Mouse (Mus musculus): ENCODE data around the gene Otogl. TPM values are rescaled to one million over a fixed set of nuclear protein-coding genes. Genes with fewer than 3 reads are reported as not detected.
A peak's percentile ranks its signal among the peaks of the same experiment; 100 is the strongest.
"Not testable (repeated sequence)": the region's sequence is repeated elsewhere in the genome, so short reads cannot be mapped to it uniquely, and the experiment has no call there.

Gene Otogl
- total RNA-seq, 2 experiments from 2014 or later = not detected

GRCm38 (mm10) chr10:107805203-107805602 lies 106.7 kb downstream of the Otogl start:
- DNase-seq = no peak

DNA sequence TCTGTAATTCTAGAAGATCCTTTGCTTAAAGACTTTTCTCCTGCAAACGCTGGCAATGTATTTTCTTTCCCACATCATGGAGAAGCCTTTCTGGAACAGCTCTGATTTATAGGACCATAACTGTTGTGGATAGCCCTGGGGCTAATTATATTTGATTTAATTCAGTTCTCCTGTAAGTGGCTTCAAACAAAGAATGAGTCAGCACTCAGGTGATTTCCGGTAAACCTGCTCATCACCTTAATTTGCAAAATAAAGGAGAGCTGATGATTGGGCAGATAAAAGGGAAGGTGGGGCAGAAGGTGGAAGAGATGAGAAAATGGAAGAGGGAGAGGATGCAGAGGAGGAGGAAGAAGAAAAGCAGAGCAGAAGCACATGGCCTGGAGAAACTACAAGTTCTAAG lies 107.6 kb downstream of the Otogl start:
- DNase-seq = not testable (repeated sequence)

DNA sequence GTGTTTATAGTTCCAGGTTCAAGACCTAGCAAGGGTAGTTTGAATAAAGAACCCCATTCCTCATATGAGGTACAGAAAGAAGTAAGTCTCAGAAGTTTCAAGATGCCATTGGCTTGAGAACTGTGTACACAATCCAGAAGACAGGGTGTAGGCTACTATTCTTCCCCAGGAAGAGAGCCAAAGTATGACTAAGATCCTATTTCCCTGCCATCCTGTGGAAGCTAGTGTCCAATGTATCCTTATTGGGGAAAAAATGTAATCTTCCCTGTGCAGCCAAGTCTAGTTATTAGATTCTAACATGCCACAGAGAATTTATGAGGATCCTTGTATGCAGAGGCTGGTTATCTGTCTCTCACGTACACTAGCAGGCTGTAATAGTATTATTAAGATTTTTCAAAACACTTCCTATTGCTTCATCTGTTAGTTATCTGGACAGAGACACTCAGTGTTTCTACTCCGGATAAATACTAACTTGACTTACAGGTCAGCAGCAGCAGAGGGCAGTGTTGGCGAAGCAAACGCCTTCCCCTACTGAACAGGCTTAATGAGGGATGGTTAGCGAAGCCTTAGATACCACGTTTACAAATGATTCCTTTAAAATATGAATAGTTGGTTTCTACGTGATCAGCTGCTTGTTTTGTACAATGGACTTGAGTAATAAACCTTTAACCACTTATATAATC lies 112.1 kb downstream of the Otogl start:
- peak; percentile 8 for DNase-seq

GRCm38 (mm10) chr10:107794812-107795756 lies 116.8 kb downstream of the Otogl start:
- DNase-seq = no peak

DNA sequence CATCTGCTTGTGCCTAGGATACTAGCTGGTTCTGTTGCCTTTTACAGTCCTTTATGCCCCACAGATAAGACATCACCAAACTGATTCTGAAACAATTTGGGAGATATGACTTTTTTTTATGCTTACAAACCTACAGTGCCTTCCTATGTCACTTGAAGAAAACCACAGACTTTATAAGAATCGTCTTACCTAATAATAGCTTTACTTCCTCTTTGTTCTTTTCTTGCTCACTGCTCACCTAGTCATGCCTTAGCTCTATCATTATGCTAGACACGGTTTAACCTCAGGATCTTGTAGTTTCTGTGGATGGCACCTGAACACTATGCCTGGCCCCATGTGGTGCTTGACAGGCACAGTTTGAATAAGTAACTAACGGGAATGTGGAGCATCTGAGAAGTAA lies 119.4 kb downstream of the Otogl start:
- no peak for DNase-seq

GRCm38 (mm10) chr10:107779548-107779947 lies 132.4 kb downstream of the Otogl start:
- DNase-seq = no peak

DNA sequence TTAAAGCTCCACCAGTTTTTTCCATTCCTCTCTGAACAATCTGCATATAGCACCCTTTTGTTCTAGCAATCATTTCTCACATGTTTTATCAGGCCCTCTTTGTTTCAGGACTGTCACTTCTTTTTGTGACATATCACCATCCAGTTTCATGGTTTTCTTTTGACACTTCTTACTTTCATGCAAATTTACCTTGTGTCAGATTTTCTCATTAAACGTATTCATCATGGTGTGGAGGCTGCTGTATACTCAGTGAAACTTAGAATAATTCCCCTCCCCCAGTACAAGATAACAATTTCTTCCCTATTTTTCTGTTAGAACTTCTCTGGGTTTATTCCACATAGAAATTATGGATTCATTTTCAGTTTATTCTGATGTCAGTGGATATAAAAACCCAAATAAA lies 152.3 kb downstream of the Otogl start:
- DNase-seq = no peak

DNA sequence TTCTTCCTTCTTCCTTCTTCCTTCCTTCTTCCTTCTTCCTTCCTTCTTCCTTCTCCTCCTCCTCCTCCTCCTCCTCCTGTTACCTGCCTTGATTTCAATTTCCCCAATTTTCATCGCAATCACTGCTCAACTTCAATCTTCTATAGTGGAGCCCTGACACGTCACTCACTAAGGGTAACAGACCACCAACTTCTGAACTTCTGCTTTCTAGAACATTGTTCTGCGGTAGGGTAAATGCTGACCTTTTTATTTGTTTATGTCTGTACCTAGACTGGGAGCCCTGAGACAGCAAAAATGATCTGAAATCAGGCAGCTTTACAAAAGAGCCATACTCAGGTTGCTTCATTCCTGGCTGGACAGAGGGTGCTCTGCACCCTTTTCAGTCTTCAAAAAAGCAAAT lies 158.5 kb downstream of the Otogl start:
- no peak for DNase-seq

DNA sequence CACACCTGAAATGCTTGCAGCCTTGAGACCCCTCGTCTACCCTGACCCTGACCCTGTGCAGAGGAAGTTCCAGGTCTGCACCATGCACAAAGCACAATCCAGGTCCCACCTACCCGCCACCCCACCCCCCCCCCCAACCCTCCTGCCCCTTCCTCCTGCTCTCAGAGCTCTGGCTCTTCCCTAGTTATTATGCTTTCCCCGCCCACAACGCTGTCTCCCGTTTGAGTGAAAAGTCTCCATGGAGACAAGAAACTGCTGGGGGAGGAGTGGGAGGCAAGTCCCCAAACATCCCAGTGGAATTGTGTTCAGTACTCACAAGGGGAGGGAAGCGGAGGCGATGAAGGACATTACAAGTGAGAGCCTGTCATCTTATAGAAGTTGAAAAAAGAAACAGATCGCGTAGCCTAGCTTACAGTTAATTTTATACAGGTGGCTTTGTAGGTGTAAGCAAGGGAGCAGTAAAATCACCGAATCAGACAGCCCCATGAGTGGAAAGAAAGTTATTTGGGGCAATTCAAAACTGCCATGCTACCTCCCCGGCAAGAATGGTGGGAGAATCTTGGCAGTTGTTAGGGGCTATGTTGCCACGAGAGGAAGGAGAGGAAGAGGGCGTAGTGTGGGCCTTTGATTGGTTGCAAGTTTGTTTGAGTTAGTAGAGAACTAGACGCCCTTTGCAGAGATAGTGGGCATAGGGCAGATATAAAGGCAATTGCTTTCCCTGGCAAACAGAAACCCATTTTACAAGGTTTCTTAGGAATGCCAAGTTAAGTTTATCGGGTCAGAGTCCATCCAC lies 159.4 kb downstream of the Otogl start:
- DNase-seq = no peak

- no peak for DNase-seq
Measured at GRCm38 (mm10) chr10:107751944-107752343, 160.0 kb downstream of the Otogl start.

DNA sequence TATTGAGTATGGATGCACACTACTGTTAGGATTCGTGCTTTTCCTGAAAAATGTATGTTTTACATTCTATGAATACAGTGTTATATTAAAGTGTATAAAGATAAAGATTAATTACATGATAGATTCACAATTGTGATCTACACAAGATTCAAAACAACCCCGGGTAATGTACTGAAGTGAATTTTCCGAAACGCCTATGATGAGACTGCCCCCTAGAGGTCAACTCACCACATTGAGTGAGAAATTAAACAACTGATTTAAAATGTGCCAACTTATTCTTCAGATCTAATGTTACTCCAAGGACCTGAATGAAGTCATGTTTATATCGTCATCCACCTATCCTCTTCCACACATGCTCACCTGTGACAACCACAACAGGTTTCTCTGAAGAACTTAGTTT lies 164.4 kb downstream of the Otogl start:
- DNase-seq = no peak

GRCm38 (mm10) chr10:107746717-107747116 lies 165.2 kb downstream of the Otogl start:
- DNase-seq = no peak

DNA sequence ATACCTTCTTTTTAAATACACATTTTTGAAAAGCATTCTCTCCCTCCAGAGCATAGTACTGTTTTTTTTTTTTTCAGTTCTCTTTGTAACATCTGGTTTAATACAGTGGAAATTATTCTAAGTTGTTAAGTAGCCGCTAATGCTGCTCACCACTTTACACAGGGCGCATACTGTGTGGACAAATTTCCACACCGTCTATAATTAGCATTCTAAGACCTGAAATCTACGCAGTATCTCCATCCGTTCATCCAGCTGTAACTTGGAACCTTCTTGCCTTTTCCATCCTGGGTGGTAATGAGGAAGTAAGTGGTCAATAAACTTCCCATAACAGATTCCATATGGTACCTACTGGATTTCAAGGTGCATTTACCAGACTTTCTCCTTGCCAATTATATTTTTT lies 172.1 kb downstream of the Otogl start:
- DNase-seq = no peak

- no peak for DNase-seq
Measured at GRCm38 (mm10) chr10:107737743-107738142, 174.2 kb downstream of the Otogl start.

GRCm38 (mm10) chr10:107735448-107735847 lies 176.5 kb downstream of the Otogl start:
- DNase-seq = no peak

GRCm38 (mm10) chr10:107734327-107734726 lies 177.6 kb downstream of the Otogl start:
- no peak for DNase-seq

DNA sequence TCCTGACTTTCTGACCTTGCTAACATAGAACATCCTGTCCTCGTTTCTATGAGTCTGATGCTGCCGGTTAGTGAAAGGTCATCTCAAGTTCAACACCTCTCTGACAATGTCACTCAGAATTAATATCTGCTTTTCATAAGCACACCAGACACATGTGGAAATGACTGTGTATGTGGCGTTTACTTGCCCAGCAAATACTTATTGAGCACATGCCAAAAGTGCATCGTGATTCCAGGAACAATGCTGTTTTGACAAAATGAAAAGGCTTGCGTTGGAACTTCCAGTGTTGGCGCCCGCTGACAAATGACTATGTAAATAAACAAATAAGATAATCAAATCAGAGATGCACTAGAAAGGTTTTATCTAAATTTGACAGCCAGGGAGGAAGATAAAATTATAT lies 186.3 kb downstream of the Otogl start:
- DNase-seq = no peak

GRCm38 (mm10) chr10:107719806-107720205 lies 192.1 kb downstream of the Otogl start, which contains the start of gene Ptprq:
Gene Ptprq, minus strand, starts transcription at chr10:107720051.
- no peak for DNase-seq
